Mouse (Mus musculus): Measurements from ENCODE around the gene Asic5.

Asic5 gene

GRCm38 (mm10) chr3:81981990-81982389, at the start of gene Asic5:
Gene Asic5 (plus strand): TSS chr3:81982290.
- no peak for DNase-seq

GRCm38 (mm10) chr3:81933348-81933747, 48.7 kb upstream of the Asic5 start:
- no peak for DNase-seq

- DNase-seq = no peak
Measured at GRCm38 (mm10) chr3:81938924-81939323, 43.2 kb upstream of the Asic5 start.

- DNase-seq = no peak
Measured at GRCm38 (mm10) chr3:81942341-81942740, 39.7 kb upstream of the Asic5 start.

- DNase-seq = no peak
Measured at GRCm38 (mm10) chr3:81943097-81943496, 39.0 kb upstream of the Asic5 start.

- no peak for DNase-seq
Measured at GRCm38 (mm10) chr3:81944851-81945393, 37.2 kb upstream of the Asic5 start.

GRCm38 (mm10) chr3:81949048-81949447, 33.0 kb upstream of the Asic5 start:
- no peak for DNase-seq

- no peak for DNase-seq
Measured at GRCm38 (mm10) chr3:81951785-81952184, 30.3 kb upstream of the Asic5 start.

- DNase-seq = no peak
Measured at GRCm38 (mm10) chr3:81957484-81957883, 24.6 kb upstream of the Asic5 start.

GRCm38 (mm10) chr3:81961336-81961735, 20.8 kb upstream of the Asic5 start:
- DNase-seq = no peak

- DNase-seq = peak; percentile 28
Measured at GRCm38 (mm10) chr3:81963768-81964167, 18.3 kb upstream of the Asic5 start.

- DNase-seq = peak; percentile 68
Measured at GRCm38 (mm10) chr3:81964596-81964995, 17.5 kb upstream of the Asic5 start.

- DNase-seq = no peak
Measured at GRCm38 (mm10) chr3:81975607-81976006, 6.5 kb upstream of the Asic5 start.

- no peak for DNase-seq
Measured at GRCm38 (mm10) chr3:81976102-81976501, 6.0 kb upstream of the Asic5 start, which contains the start of gene Tdo2. Gene Tdo2 (minus strand): TSS chr3:81976202.

GRCm38 (mm10) chr3:81981576-81981975, 514 bp upstream of the Asic5 start:
- no peak for DNase-seq

- no peak for DNase-seq
Measured at GRCm38 (mm10) chr3:81983120-81983895, 1.2 kb downstream of the Asic5 start.

- no peak for DNase-seq
Measured at GRCm38 (mm10) chr3:81985100-81985499, 3.0 kb downstream of the Asic5 start.

- no peak for DNase-seq
Measured at GRCm38 (mm10) chr3:81986103-81986502, 4.0 kb downstream of the Asic5 start.

- DNase-seq = no peak
Measured at GRCm38 (mm10) chr3:81987628-81988027, 5.5 kb downstream of the Asic5 start.

- DNase-seq = no peak
Measured at GRCm38 (mm10) chr3:81989692-81990141, 7.6 kb downstream of the Asic5 start.

- DNase-seq = no peak
Measured at GRCm38 (mm10) chr3:81990531-81990930, 8.4 kb downstream of the Asic5 start.

- DNase-seq = no peak
Measured at GRCm38 (mm10) chr3:81995371-81995770, 13.3 kb downstream of the Asic5 start.

GRCm38 (mm10) chr3:81995988-81996387, 13.9 kb downstream of the Asic5 start:
- peak; percentile 21 for DNase-seq

GRCm38 (mm10) chr3:82007002-82007401, 24.9 kb downstream of the Asic5 start:
- DNase-seq = no peak
